Mouse (Mus musculus) cerebellum, postnatal 10 days (tissue): ENCODE data around the gene Ubiad1.

Experiments used
- DNase-seq, 2 experiments: peaks; one replicate each; pipeline ENCODE4 v3.0.0; 2021; ENCODE audit warnings: mixed read lengths in 2 of 2

Gene Ubiad1

GRCm38 (mm10) chr4:148448853-148449245, 4.3 kb upstream of the Ubiad1 start:
- peak; percentile 54 to 69 for DNase-seq

- peak; percentile 95 to 97 for DNase-seq
Measured at GRCm38 (mm10) chr4:148448179-148448852, 3.7 kb upstream of the Ubiad1 start, which contains the start of gene Mtor. Mtor (plus strand) TSS chr4:148448611.

GRCm38 (mm10) chr4:148442598-148442997, 2.0 kb downstream of the Ubiad1 start:
- DNase-seq, result no peak

- no peak for DNase-seq
Measured at GRCm38 (mm10) chr4:148441931-148442330, 2.6 kb downstream of the Ubiad1 start.

GRCm38 (mm10) chr4:148435657-148436330, 8.8 kb downstream of the Ubiad1 start:
- peak; percentile 83 to 84 for DNase-seq

- no peak for DNase-seq
Measured at GRCm38 (mm10) chr4:148435106-148435505, 9.5 kb downstream of the Ubiad1 start.

- no peak for DNase-seq
Measured at GRCm38 (mm10) chr4:148434554-148434953, 10.0 kb downstream of the Ubiad1 start.

- DNase-seq, result no peak
Measured at GRCm38 (mm10) chr4:148433813-148434212, 10.8 kb downstream of the Ubiad1 start.

- no peak for DNase-seq
Measured at GRCm38 (mm10) chr4:148433336-148433735, 11.2 kb downstream of the Ubiad1 start.

- DNase-seq, result no peak
Measured at GRCm38 (mm10) chr4:148432488-148432887, 12.1 kb downstream of the Ubiad1 start.

GRCm38 (mm10) chr4:148430880-148431519, 13.6 kb downstream of the Ubiad1 start:
- DNase-seq, result no peak

- peak; percentile 91 to 95 for DNase-seq
Measured at GRCm38 (mm10) chr4:148429686-148430085, 14.9 kb downstream of the Ubiad1 start.

- no peak for DNase-seq
Measured at GRCm38 (mm10) chr4:148429121-148429520, 15.4 kb downstream of the Ubiad1 start.

- DNase-seq, result no peak
Measured at GRCm38 (mm10) chr4:148428544-148428943, 16.0 kb downstream of the Ubiad1 start.

GRCm38 (mm10) chr4:148426950-148427850, 17.4 kb downstream of the Ubiad1 start:
- peak; percentile 52 to 57 for DNase-seq

GRCm38 (mm10) chr4:148417559-148417958, 27.0 kb downstream of the Ubiad1 start:
- DNase-seq, result peak in 1 of 2 experiments; percentile 44

- DNase-seq, result peak; percentile 67 to 68
Measured at GRCm38 (mm10) chr4:148417074-148417526, 27.5 kb downstream of the Ubiad1 start.

GRCm38 (mm10) chr4:148415575-148415974, 29.0 kb downstream of the Ubiad1 start:
- no peak for DNase-seq

- DNase-seq, result peak; percentile 81 to 90
Measured at GRCm38 (mm10) chr4:148408256-148408975, 36.2 kb downstream of the Ubiad1 start.

- DNase-seq, result no peak
Measured at GRCm38 (mm10) chr4:148405255-148405788, 39.2 kb downstream of the Ubiad1 start.

- no peak for DNase-seq
Measured at GRCm38 (mm10) chr4:148404748-148405147, 39.8 kb downstream of the Ubiad1 start.

GRCm38 (mm10) chr4:148403402-148403801, 41.2 kb downstream of the Ubiad1 start:
- peak; percentile 66 to 69 for DNase-seq
